Mouse (Mus musculus) heart, embryonic 11.5 days (tissue): Measurements from ENCODE around the gene Tnfaip6. TPM values are rescaled to one million over a fixed set of nuclear protein-coding genes. Genes with fewer than 3 reads are reported as not detected.
A peak's percentile ranks its signal among the peaks of the same experiment; 100 is the strongest.

Experiments used
- ATAC-seq: fragments of 200-750 bp; cut with Nextera tagmentation; replicated peaks from 2 replicates; pipeline ENCODE4 v1.8.0; 2017; ENCODE audit warnings: moderate library complexity; ENCODE audit not compliant: insufficient number of reproducible peaks, low FRiP score, low TSS enrichment
- H3K27ac ChIP-seq: fragments of 300-500 bp; sonication (generic); 2 replicates; pipeline ENCODE4 v1.5.1; 2014; ENCODE audit warnings: mild to moderate bottlenecking, low read depth, low read length
- H3K27me3 ChIP-seq: fragments of 300-500 bp; sonication (generic); 2 replicates; pipeline ENCODE4 v1.6.1; 2014; ENCODE audit warnings: mild to moderate bottlenecking, low read length, mixed read lengths; ENCODE audit not compliant: control insufficient read depth, insufficient read depth
- H3K36me3 ChIP-seq: fragments of 300-500 bp; sonication (generic); 2 replicates; pipeline ENCODE4 v1.6.1; 2014; ENCODE audit warnings: mild to moderate bottlenecking, low read length, moderate library complexity, mixed read lengths; ENCODE audit not compliant: control insufficient read depth, insufficient read depth
- H3K4me1 ChIP-seq: fragments of 300-500 bp; sonication (generic); 2 replicates; pipeline ENCODE4 v1.6.1; 2014; ENCODE audit warnings: low read length; ENCODE audit not compliant: control insufficient read depth, insufficient read depth
- H3K4me2 ChIP-seq: fragments of 300-500 bp; sonication (generic); 2 replicates; pipeline ENCODE4 v1.6.1; 2014; ENCODE audit warnings: mild to moderate bottlenecking, moderate library complexity
- H3K4me3 ChIP-seq: fragments of 300-500 bp; sonication (generic); 2 replicates; pipeline ENCODE4 v1.5.1; 2014; ENCODE audit warnings: low read depth, low read length
- H3K9ac ChIP-seq: fragments of 300-500 bp; sonication (generic); 2 replicates; pipeline ENCODE4 v1.6.1; 2014; ENCODE audit warnings: mild to moderate bottlenecking, low read depth, low read length, moderate library complexity
- H3K9me3 ChIP-seq: fragments of 300-500 bp; sonication (generic); replicated peaks from 2 replicates; pipeline ENCODE4 v1.6.1; 2016; ENCODE audit warnings: low read length; ENCODE audit not compliant: control insufficient read depth
- WGBS: fragments of 180-500 bp; shearing (Covaris S2); extraction: QIAGEN DNeasy Blood & Tissue Kit; methylation state at CpG from one replicate; pipeline ENCODE4 v1.1.7; 2014; ENCODE audit not compliant: insufficient replicate concordance; 5-methylcytosine and 5-hydroxymethylcytosine counted together
- polyA plus RNA-seq: library from polyadenylated mRNA; unstranded; fragments of >200 nt; fragmentation: Nextera tagmentation; extraction: Ambion mirVana; gene quantifications from 2 replicates; pipeline ENCODE4 v1.2.1, GENCODE M21; 2014

The Tnfaip6 gene
- polyA plus RNA-seq, 1 experiment from 2014 or later = 4.9 TPM

GRCm38 (mm10) chr2:52039083-52039801, 1.4 kb downstream of the Tnfaip6 start:
- Histone ChIP-seq H3K4me3 (no peak overlapping the region), H3K4me2 (no peak overlapping the region), H3K27ac (no peak overlapping the region), H3K36me3 (no peaks in the 10 kb centered on the region), H3K27me3 (peaks cover 2% of the 10 kb centered on the region; the same call in 1 of the 2 replicates), H3K9me3 (no peaks in the 10 kb centered on the region), H3K9ac (no peak overlapping the region), H3K4me1 (no peaks in the 10 kb centered on the region)
- 67% methylated on average over 8 of the region's 8 CpGs for WGBS
- ATAC-seq = no peak

GRCm38 (mm10) chr2:52042132-52042531, 4.3 kb downstream of the Tnfaip6 start:
- Histone ChIP-seq H3K36me3 (no peaks in the 10 kb centered on the region), H3K27me3 (peaks cover 2% of the 10 kb centered on the region; the same call in 1 of the 2 replicates), H3K9ac (no peak overlapping the region), H3K9me3 (no peaks in the 10 kb centered on the region), H3K27ac (no peak overlapping the region), H3K4me1 (no peaks in the 10 kb centered on the region), H3K4me2 (no peak overlapping the region), H3K4me3 (no peak overlapping the region)
- 82% methylated on average over 3 of the region's 3 CpGs for WGBS
- no peak for ATAC-seq

- H3K4me2 ChIP-seq = no peak overlapping the region
- WGBS = 45% methylated on average over 5 of the region's 5 CpGs
- no peak overlapping the region for H3K4me3 ChIP-seq
- H3K27me3 ChIP-seq = peaks cover 2% of the 10 kb centered on the region; the same call in 1 of the 2 replicates
- H3K4me1 ChIP-seq = no peaks in the 10 kb centered on the region
- H3K9me3 ChIP-seq = no peaks in the 10 kb centered on the region
- H3K27ac ChIP-seq = no peak overlapping the region
- H3K9ac ChIP-seq = no peak overlapping the region
- no peak for ATAC-seq
- H3K36me3 ChIP-seq = no peaks in the 10 kb centered on the region
Observed at GRCm38 (mm10) chr2:52042714-52043113, 4.9 kb downstream of the Tnfaip6 start.

- Histone ChIP-seq H3K9ac (no peak overlapping the region), H3K4me3 (no peak overlapping the region), H3K4me2 (no peak overlapping the region), H3K27me3 (peaks cover 2% of the 10 kb centered on the region; the same call in 1 of the 2 replicates), H3K4me1 (no peaks in the 10 kb centered on the region), H3K27ac (no peak overlapping the region), H3K9me3 (no peaks in the 10 kb centered on the region), H3K36me3 (no peaks in the 10 kb centered on the region)
- whole genome bisulfite sequencing = 92% methylated on average over 11 of the region's 11 CpGs
- no peak for ATAC-seq
Observed at GRCm38 (mm10) chr2:52043485-52043884, 5.7 kb downstream of the Tnfaip6 start.

- no peak for ATAC-seq
- no peak overlapping the region for H3K27ac ChIP-seq
- no peak overlapping the region for H3K9ac ChIP-seq
- H3K4me3 ChIP-seq = no peak overlapping the region
- no peaks in the 10 kb centered on the region for H3K36me3 ChIP-seq
- H3K4me2 ChIP-seq = no peak overlapping the region
- no peaks in the 10 kb centered on the region for H3K4me1 ChIP-seq
- no peaks in the 10 kb centered on the region for H3K9me3 ChIP-seq
- WGBS = 74% methylated on average over 5 of the region's 5 CpGs
- no peaks in the 10 kb centered on the region for H3K27me3 ChIP-seq
Observed at GRCm38 (mm10) chr2:52046032-52046431, 8.2 kb downstream of the Tnfaip6 start.

- no peak for ATAC-seq
- Histone ChIP-seq H3K27ac (no peak overlapping the region), H3K4me2 (no peak overlapping the region), H3K36me3 (no peaks in the 10 kb centered on the region), H3K9me3 (no peaks in the 10 kb centered on the region), H3K4me3 (no peak overlapping the region), H3K4me1 (peaks cover 3% of the 10 kb centered on the region; the same call in 1 of the 2 replicates), H3K27me3 (no peaks in the 10 kb centered on the region), H3K9ac (no peak overlapping the region)
- 91% methylated on average over 11 of the region's 11 CpGs for WGBS
Observed at GRCm38 (mm10) chr2:52050823-52051222, 13.0 kb downstream of the Tnfaip6 start.

GRCm38 (mm10) chr2:52052335-52052734, 14.5 kb downstream of the Tnfaip6 start:
- Histone ChIP-seq H3K27ac (no peak overlapping the region), H3K9ac (no peak overlapping the region), H3K4me1 (peaks cover 3% of the 10 kb centered on the region; the same call in 1 of the 2 replicates), H3K9me3 (no peaks in the 10 kb centered on the region), H3K4me2 (no peak overlapping the region), H3K27me3 (no peaks in the 10 kb centered on the region), H3K36me3 (no peaks in the 10 kb centered on the region), H3K4me3 (no peak overlapping the region)
- no peak for ATAC-seq
- 82% methylated on average over 4 of the region's 4 CpGs for WGBS

GRCm38 (mm10) chr2:52053502-52053901, 15.7 kb downstream of the Tnfaip6 start:
- no peaks in the 10 kb centered on the region for H3K27me3 ChIP-seq
- no peak overlapping the region for H3K9ac ChIP-seq
- ATAC-seq = no peak
- no peak overlapping the region for H3K4me2 ChIP-seq
- WGBS = 21% methylated on average over 5 of the region's 5 CpGs
- H3K27ac ChIP-seq = 0 out of 2 replicates have a peak overlapping the region, but pooled peaks have one; percentile 1
- no peaks in the 10 kb centered on the region for H3K36me3 ChIP-seq
- H3K4me1 ChIP-seq = peaks cover 3% of the 10 kb centered on the region; the same call in 1 of the 2 replicates
- no peak overlapping the region for H3K4me3 ChIP-seq
- no peaks in the 10 kb centered on the region for H3K9me3 ChIP-seq

- peaks cover 3% of the 10 kb centered on the region; the same call in 1 of the 2 replicates for H3K4me1 ChIP-seq
- H3K36me3 ChIP-seq = no peaks in the 10 kb centered on the region
- H3K4me3 ChIP-seq = no peak overlapping the region
- WGBS = 18% methylated on average over 4 of the region's 4 CpGs
- H3K9ac ChIP-seq = no peak overlapping the region
- H3K4me2 ChIP-seq = no peak overlapping the region
- peak overlapping the region; percentile 22; the same call in 1 of the 2 replicates for H3K27ac ChIP-seq
- no peak for ATAC-seq
- H3K9me3 ChIP-seq = no peaks in the 10 kb centered on the region
- no peaks in the 10 kb centered on the region for H3K27me3 ChIP-seq
Observed at GRCm38 (mm10) chr2:52055616-52056015, 17.8 kb downstream of the Tnfaip6 start.
